Mouse (Mus musculus): ENCODE results near the gene Slc35e3.

Gene Slc35e3

DNA sequence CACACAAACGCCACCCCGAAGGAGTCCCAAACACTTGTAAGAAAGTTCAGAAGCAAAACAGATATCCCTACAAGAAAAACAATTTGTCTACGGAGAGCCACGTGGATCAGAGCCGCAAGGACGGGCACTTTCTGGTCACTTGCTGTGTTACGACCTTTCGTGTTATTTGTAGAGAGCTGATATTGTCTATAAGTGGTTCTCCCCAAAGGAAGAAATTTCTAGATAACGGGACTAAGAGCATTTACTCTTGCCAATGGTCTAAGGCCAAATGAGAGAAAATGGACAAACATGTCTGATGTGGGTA lies 62.5 kb downstream of the Slc35e3 start:
- DNase-seq (ENCODE audit: low spot score in 2 of 2): no peak
